Mouse (Mus musculus) liver, embryonic 14.5 days (tissue): Measurements from ENCODE around the gene Herpud2. TPM values are rescaled to one million over a fixed set of nuclear protein-coding genes. Genes with fewer than 3 reads are reported as not detected.

Experiments
- ATAC-seq: fragments of 200-750 bp; cut with Nextera tagmentation; 2 replicates; pipeline ENCODE4 v1.8.0; 2017; ENCODE audit warnings: moderate number of reproducible peaks, mild to moderate bottlenecking, moderate library complexity; ENCODE audit not compliant: insufficient read depth
- DNase-seq, 3 experiments: peaks; one replicate each; pipeline ENCODE4 v3.0.0-alpha.2; 2012 to 2013; ENCODE audit warnings: low read depth in 3 of 3, low spot score in 3 of 3
- H3K27ac ChIP-seq: fragments of 300-500 bp; sonication (generic); 2 replicates; pipeline ENCODE4 v1.5.1; 2014; ENCODE audit warnings: moderate library complexity, mild to moderate bottlenecking, control low read depth, inconsistent platforms
- H3K27me3 ChIP-seq: fragments of 300-500 bp; sonication (generic); 2 replicates; pipeline ENCODE4 v1.6.1; 2014; ENCODE audit warnings: mild to moderate bottlenecking, low read length, moderate library complexity; ENCODE audit not compliant: control insufficient read depth, insufficient read depth
- H3K36me3 ChIP-seq: fragments of 300-500 bp; sonication (generic); replicated peaks from 2 replicates; pipeline ENCODE4 v1.6.1; 2014; ENCODE audit warnings: low read depth; ENCODE audit not compliant: control insufficient read depth, insufficient read depth
- H3K4me1 ChIP-seq, 2 experiments: fragments of 200-500 bp in 1 of 2; fragments of 300-500 bp in 1 of 2; sonication (generic) in 1 of 2; replicated peaks; 2 replicates each; pipeline ENCODE4 v1.6.1; 2012 to 2014; ENCODE audit warnings: antibody characterized with exemption in 1 of 2, inconsistent platforms in 1 of 2, low read length in 1 of 2; ENCODE audit not compliant: control insufficient read depth in 2 of 2, insufficient read depth in 2 of 2
- H3K4me2 ChIP-seq: fragments of 300-500 bp; sonication (generic); 2 replicates; pipeline ENCODE4 v1.6.1; 2014; ENCODE audit warnings: low read depth, mild to moderate bottlenecking, control low read depth, moderate library complexity
- H3K4me3 ChIP-seq, 2 experiments: fragments of 200-500 bp in 1 of 2; fragments of 300-500 bp in 1 of 2; sonication (generic) in 1 of 2; 2 replicates each; pipeline ENCODE4 v1.5.1; 2012 to 2014; ENCODE audit warnings: low read depth in 2 of 2, low read length in 2 of 2, mild to moderate bottlenecking in 2 of 2, control low read depth in 1 of 2, inconsistent platforms in 1 of 2, moderate library complexity in 1 of 2; ENCODE audit not compliant: insufficient read depth in 1 of 2
- H3K9ac ChIP-seq: fragments of 300-500 bp; sonication (generic); replicated peaks from 2 replicates; pipeline ENCODE4 v1.6.1; 2014; ENCODE audit warnings: mild to moderate bottlenecking, control low read depth, moderate library complexity
- H3K9me3 ChIP-seq: fragments of 300-500 bp; sonication (generic); 2 replicates; pipeline ENCODE4 v1.6.1; 2016; ENCODE audit warnings: low read length, mixed read lengths; ENCODE audit not compliant: control insufficient read depth
- CTCF ChIP-seq: IDR thresholded peaks from 2 replicates; pipeline ENCODE4 v1.5.1; 2016; ENCODE audit warnings: antibody characterized with exemption, low read depth, control low read depth
- EP300 ChIP-seq: IDR thresholded peaks from 2 replicates; pipeline ENCODE4 v1.6.1; 2016; ENCODE audit warnings: antibody characterized with exemption, low read depth
- WGBS: fragments of 180-500 bp; shearing (Covaris S2); extraction: QIAGEN DNeasy Blood & Tissue Kit; methylation state at CpG from one replicate; pipeline ENCODE4 v1.1.7; 2014; ENCODE audit not compliant: insufficient replicate concordance; 5-methylcytosine and 5-hydroxymethylcytosine counted together
- polyA plus RNA-seq, 2 experiments: library from polyadenylated mRNA; depleted of rRNA in 1 of 2; stranded (reverse) in 1 of 2; unstranded in 1 of 2; fragments of >200 nt; fragmentation: Nextera tagmentation in 1 of 2; extraction: Ambion mirVana in 1 of 2; gene quantifications; 2 replicates each; pipeline versions ENCODE4 v1.2.1 to v1.2.3; 2012 to 2014

Herpud2 gene
- polyA plus RNA-seq, 2 experiments, result 9.3 to 10.8 TPM

DNA sequence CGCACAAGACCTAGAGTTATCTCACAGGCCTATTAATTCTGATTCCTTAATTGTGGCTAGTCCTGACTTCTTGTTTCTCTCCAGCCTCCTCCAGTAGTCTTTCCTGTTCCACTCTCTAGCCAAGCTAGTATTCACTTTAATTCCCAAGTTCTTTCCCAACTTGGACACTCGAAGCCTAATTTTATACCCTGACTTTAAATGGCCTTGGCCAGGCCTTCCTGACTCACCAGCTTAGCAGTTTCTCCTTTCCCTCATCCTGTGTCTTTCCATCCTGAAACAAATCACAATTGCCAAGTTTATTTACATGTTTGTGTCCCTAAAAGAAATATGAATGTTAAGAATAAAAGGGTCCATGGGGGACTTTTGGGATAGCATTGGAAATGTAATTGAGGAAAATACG, 9.6 kb downstream of the Herpud2 start:
- TF ChIP-seq EP300 (no peak), CTCF (no peak)
- H3K36me3 ChIP-seq, result no peaks in the 10 kb centered on the region
- WGBS, result 80% methylated on average over 3 of the region's 3 CpGs
- H3K27ac ChIP-seq, result no peak overlapping the region
- H3K4me3 ChIP-seq, result no peak overlapping the region
- H3K27me3 ChIP-seq, result no peaks in the 10 kb centered on the region
- no peak overlapping the region for H3K4me2 ChIP-seq
- DNase-seq (no peak), ATAC-seq (no peak)
- peaks cover 11 to 16% of the 10 kb centered on the region in 2 experiments for H3K4me1 ChIP-seq
- H3K9me3 ChIP-seq, result no peaks in the 10 kb centered on the region
- no peak overlapping the region for H3K9ac ChIP-seq

DNA sequence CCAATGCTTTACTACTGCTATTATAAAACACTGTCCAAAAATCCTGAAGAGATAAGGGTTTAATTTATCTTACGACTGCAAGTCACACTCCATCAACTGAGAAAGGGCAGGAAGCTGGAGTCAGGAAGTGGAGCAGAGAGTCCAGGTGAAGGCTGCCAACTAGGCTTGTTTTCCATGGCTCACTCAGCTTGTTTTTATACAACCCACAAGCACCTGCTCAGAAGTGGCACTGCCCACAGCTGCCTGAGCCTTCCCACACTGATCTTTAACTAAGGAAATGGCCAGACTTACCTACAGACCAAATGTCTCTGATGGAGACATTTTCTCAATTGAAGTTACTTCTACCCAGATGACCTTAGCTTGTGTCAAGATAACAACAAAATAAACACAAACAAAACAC, 11.3 kb downstream of the Herpud2 start:
- peaks cover 8 to 9% of the 10 kb centered on the region in 2 experiments for H3K4me1 ChIP-seq
- H3K4me3 ChIP-seq, result no peak overlapping the region
- DNase-seq, result no peak
- no peak for TF ChIP-seq EP300
- no peak for TF ChIP-seq CTCF
- no peaks in the 10 kb centered on the region for H3K36me3 ChIP-seq
- H3K27me3 ChIP-seq, result no peaks in the 10 kb centered on the region
- no peak for ATAC-seq
- no peak overlapping the region for H3K4me2 ChIP-seq
- 65% methylated on average over 1 of the region's 1 CpGs for WGBS
- no peak overlapping the region for H3K27ac ChIP-seq
- no peaks in the 10 kb centered on the region for H3K9me3 ChIP-seq
- H3K9ac ChIP-seq, result no peak overlapping the region

DNA sequence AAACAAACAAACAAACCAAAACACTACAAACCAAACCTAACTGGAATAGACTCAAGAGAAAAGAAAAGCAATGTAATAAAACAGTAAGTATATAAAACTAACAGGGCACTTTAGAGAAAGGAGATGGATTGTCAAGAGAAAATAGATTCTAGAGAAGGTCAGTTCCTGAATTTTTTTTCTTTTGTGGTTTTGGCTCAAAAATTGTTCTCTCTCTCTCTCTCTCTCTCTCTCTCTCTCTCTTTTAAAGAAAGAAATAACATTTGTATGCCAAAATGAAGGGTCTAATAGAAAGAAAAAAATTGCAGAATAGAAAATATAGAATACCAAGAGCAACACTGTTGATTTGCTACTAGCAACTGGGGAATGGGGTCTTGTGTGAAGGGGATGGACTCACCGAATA, 12.7 kb downstream of the Herpud2 start:
- no peaks in the 10 kb centered on the region for H3K27me3 ChIP-seq
- H3K9me3 ChIP-seq, result no peaks in the 10 kb centered on the region
- no peak overlapping the region for H3K4me3 ChIP-seq
- TF ChIP-seq CTCF (no peak), EP300 (no peak)
- no peaks in the 10 kb centered on the region for H3K36me3 ChIP-seq
- no peak overlapping the region for H3K9ac ChIP-seq
- H3K4me2 ChIP-seq, result no peak overlapping the region
- no peak for DNase-seq
- ATAC-seq, result no peak
- 77% methylated on average over 1 of the region's 1 CpGs for WGBS
- no peak overlapping the region for H3K27ac ChIP-seq
- peaks cover 2% of the 10 kb centered on the region in 2 experiments; a peak in 3 of 4 replicates for H3K4me1 ChIP-seq

DNA sequence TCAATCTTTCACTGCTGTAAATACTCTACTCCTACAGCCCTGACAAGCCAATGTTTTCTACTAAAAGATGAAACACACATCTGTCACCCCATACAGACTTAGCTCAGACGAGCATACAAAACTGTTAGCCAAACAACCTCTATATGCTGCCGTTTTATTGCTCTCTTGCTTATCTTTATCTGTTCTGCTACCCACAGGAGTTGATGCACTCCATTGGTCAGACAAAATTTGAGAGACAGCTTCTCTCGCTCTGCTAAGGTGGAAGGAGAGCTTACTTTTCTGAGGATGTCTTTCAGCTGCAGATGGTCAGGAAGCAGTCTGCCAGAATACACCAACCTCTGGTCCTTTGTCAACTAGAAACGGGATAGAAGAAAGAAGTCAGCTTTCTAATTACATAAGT, 18.7 kb downstream of the Herpud2 start:
- Histone ChIP-seq H3K9me3 (no peaks in the 10 kb centered on the region), H3K4me2 (no peak overlapping the region), H3K27me3 (no peaks in the 10 kb centered on the region), H3K27ac (no peak overlapping the region), H3K9ac (no peak overlapping the region), H3K4me1 (no peaks in the 10 kb centered on the region), H3K36me3 (peaks cover 3% of the 10 kb centered on the region; the same call in 1 of the 2 replicates), H3K4me3 (no peak overlapping the region)
- DNase-seq (no peak), ATAC-seq (no peak)
- no peak for TF ChIP-seq EP300
- no peak for TF ChIP-seq CTCF
- WGBS, result 40% methylated on average over 4 of the region's 4 CpGs

DNA sequence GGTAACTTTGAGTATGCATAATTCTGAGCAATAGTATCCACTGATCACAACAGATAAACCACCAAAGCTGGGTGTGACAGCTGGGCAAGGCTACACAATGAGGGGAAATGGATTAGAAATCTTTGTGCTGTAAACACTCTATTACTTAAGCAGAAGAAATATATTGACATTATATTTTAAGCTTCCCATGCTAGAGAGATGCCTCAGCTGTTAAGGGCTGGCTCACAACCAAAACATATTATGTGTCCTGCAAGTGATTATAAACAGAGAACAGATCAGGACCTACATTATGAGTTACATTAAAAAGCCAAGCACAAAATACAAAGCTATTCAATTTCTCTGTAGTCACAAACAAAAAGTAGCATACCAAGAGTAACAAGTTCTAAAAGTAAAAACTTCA, 19.4 kb downstream of the Herpud2 start:
- H3K4me3 ChIP-seq, result no peak overlapping the region
- no peak overlapping the region for H3K9ac ChIP-seq
- H3K27me3 ChIP-seq, result no peaks in the 10 kb centered on the region
- H3K4me2 ChIP-seq, result no peak overlapping the region
- peaks cover 3% of the 10 kb centered on the region; the same call in 1 of the 2 replicates for H3K36me3 ChIP-seq
- TF ChIP-seq EP300 (no peak), CTCF (no peak)
- no peak overlapping the region for H3K27ac ChIP-seq
- no peaks in the 10 kb centered on the region for H3K9me3 ChIP-seq
- ATAC-seq (no peak), DNase-seq (no peak)
- no peaks in the 10 kb centered on the region for H3K4me1 ChIP-seq
